Mouse (Mus musculus): ENCODE results near the gene Gm21317. TPM values are rescaled to one million over a fixed set of nuclear protein-coding genes. Genes with fewer than 3 reads are reported as not detected.

Gm21317 gene
- not detected for total RNA-seq (2023)

DNA sequence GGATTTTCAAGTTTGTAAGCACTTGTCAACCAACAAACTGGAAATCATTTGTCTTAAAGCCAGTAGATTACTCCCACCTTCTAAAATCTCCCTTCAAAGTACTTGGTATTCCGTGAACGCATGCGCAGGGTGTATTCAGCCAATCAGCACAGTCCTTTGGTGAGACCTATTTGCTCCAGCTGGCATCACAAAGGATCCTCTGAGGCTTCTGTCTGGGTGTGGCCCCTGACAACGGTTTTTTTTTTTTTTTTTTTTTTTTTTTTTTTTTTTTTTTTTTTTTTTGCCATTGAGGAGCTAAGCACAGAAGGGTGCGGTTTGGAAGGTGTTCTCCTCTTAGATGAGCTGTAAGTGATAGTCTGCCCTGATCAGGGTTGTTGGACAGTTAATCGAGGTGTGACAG lies at the start of gene Gm21317:
Gene Gm21317 (plus strand): TSS at position 301 of the 400 bp plus-strand sequence.

